Mouse (Mus musculus) forebrain, embryonic 13.5 days (tissue): ENCODE measurements around the gene Pnpla5. TPM values are rescaled to one million over a fixed set of nuclear protein-coding genes. Genes with fewer than 3 reads are reported as not detected.

Experiments
- microRNA-seq: library from miRNA; unstranded; fragments of <30 nt; microRNA quantifications from one replicate; pipeline ENCODE4, GENCODE M21; 2016
- polyA plus RNA-seq: library from polyadenylated mRNA; unstranded; fragments of >200 nt; fragmentation: Nextera tagmentation; extraction: Ambion mirVana; gene quantifications from 2 replicates; pipeline ENCODE4 v1.2.1, GENCODE M21; 2015

The Pnpla5 gene
- polyA plus RNA-seq, 1 experiment from 2014 or later, result not detected

Small RNAs within 50 kb of the gene (microRNA-seq; reads per million reads assigned to microRNA genes)
- not detected for gene Mir6392

Other genes with a start within 250 kb of the Pnpla5 start
- gene Efcab6, start 57.8 kb downstream of the Pnpla5 start, polyA plus RNA-seq, result 1.9 and 2.3 TPM in 2 replicates
- 40.3 and 43.3 TPM in 2 replicates for gene Sult4a1, start 17.4 kb downstream of the Pnpla5 start, polyA plus RNA-seq
- gene Pnpla3, start 44.7 kb upstream of the Pnpla5 start, polyA plus RNA-seq, result 2.8 and 3.1 TPM in 2 replicates
- gene Samm50, start 69.1 kb upstream of the Pnpla5 start, polyA plus RNA-seq, result 84.4 and 91.5 TPM in 2 replicates
- 2.1 and 2.6 TPM in 2 replicates for gene Parvb, start 108.9 kb upstream of the Pnpla5 start, polyA plus RNA-seq
- gene Parvg, start 200.9 kb upstream of the Pnpla5 start, polyA plus RNA-seq, result 0.64 and 0.66 TPM in 2 replicates